Mouse (Mus musculus) megakaryocyte, embryonic 14.5 days (primary cell): Measurements from ENCODE around the gene Stk10.

Experiments
- FLI1 ChIP-seq: IDR thresholded peaks from 2 replicates; pipeline ENCODE4 v1.6.1; 2012; ENCODE audit warnings: low read length, inconsistent platforms, mixed read lengths
- GATA1 ChIP-seq: IDR thresholded peaks from 3 replicates; pipeline ENCODE4 v1.6.1; 2012; ENCODE audit warnings: mixed read lengths, low read length, inconsistent platforms, borderline replicate concordance

- no peak for TF ChIP-seq GATA1
- no peak for TF ChIP-seq FLI1
Measured at GRCm38 (mm10) chr11:32650893-32651590, 117.9 kb downstream of the Stk10 start.
